Mouse (Mus musculus) forebrain, embryonic 10.5 days (tissue): ENCODE measurements around the gene Them4. TPM values are rescaled to one million over a fixed set of nuclear protein-coding genes. Genes with fewer than 3 reads are reported as not detected.

Experiments used
- DNase-seq: peaks from one replicate; pipeline ENCODE4 v3.0.0-alpha.2; 2017; ENCODE audit warnings: low spot score; ENCODE audit errors: extremely low spot score
- H3K27ac ChIP-seq: fragments of 300-500 bp; sonication (generic); 2 replicates; pipeline ENCODE4 v1.5.1; 2016; ENCODE audit warnings: mild to moderate bottlenecking
- H3K27me3 ChIP-seq: fragments of 300-500 bp; sonication (generic); 2 replicates; pipeline ENCODE4 v1.6.1; 2016; ENCODE audit warnings: mild to moderate bottlenecking; ENCODE audit not compliant: poor library complexity, severe bottlenecking
- H3K36me3 ChIP-seq: fragments of 300-500 bp; sonication (generic); replicated peaks from 2 replicates; pipeline ENCODE4 v1.6.1; 2016; ENCODE audit warnings: mild to moderate bottlenecking, moderate library complexity
- H3K4me1 ChIP-seq: fragments of 300-500 bp; sonication (generic); 2 replicates; pipeline ENCODE4 v1.6.1; 2016
- H3K4me3 ChIP-seq: fragments of 300-500 bp; sonication (generic); 2 replicates; pipeline ENCODE4 v1.5.1; 2016; ENCODE audit warnings: mild to moderate bottlenecking, moderate library complexity
- H3K9me3 ChIP-seq: fragments of 300-500 bp; sonication (generic); 2 replicates; pipeline ENCODE4 v1.6.1; 2016; ENCODE audit warnings: mild to moderate bottlenecking, moderate library complexity
- WGBS: fragments of 180-500 bp; shearing (Covaris S2); methylation state at CpG from one replicate; pipeline ENCODE4 v1.1.7; 2016; 5-methylcytosine and 5-hydroxymethylcytosine counted together
- polyA plus RNA-seq: library from polyadenylated mRNA; unstranded; fragments of >200 nt; fragmentation: Nextera tagmentation; extraction: Ambion mirVana; gene quantifications from 2 replicates; pipeline ENCODE4 v1.2.1, GENCODE M21; 2016

Gene Them4
- polyA plus RNA-seq, 1 experiment from 2014 or later = 8.1 TPM

- Histone ChIP-seq H3K4me1 (peaks cover 35% of the 10 kb centered on the region), H3K27me3 (peaks cover 56% of the 10 kb centered on the region), H3K4me3 (peak overlapping the region; percentile 12; the same call in 1 of the 2 replicates), H3K36me3 (no peaks in the 10 kb centered on the region), H3K27ac (peak overlapping the region; percentile 60), H3K9me3 (no peaks in the 10 kb centered on the region)
- 0% methylated on average over 3 of the region's 3 CpGs for WGBS
- no peak for DNase-seq
These were observed 62.1 kb downstream of the Them4 start for GRCm38 (mm10) chr3:94372038-94372437.

- Histone ChIP-seq H3K36me3 (no peaks in the 10 kb centered on the region), H3K4me1 (peaks cover 39% of the 10 kb centered on the region), H3K9me3 (no peaks in the 10 kb centered on the region), H3K27ac (peak within 1 kb of the TSS; percentile 60), H3K27me3 (peaks cover 62% of the 10 kb centered on the region), H3K4me3 (peak within 1 kb of the TSS; percentile 37)
- DNase-seq = no peak
- WGBS = 8% methylated on average over 5 of the region's 5 CpGs
These were observed 62.8 kb downstream of the Them4 start, which contains the start of gene Rorc for GRCm38 (mm10) chr3:94372641-94373040. Rorc (plus strand) TSS chr3:94372794.

- H3K4me1 ChIP-seq = peaks cover 39% of the 10 kb centered on the region
- H3K27ac ChIP-seq = peak overlapping the region; percentile 56
- H3K27me3 ChIP-seq = peaks cover 62% of the 10 kb centered on the region
- H3K9me3 ChIP-seq = no peaks in the 10 kb centered on the region
- 3% methylated on average over 10 of the region's 10 CpGs for WGBS
- H3K4me3 ChIP-seq = peak overlapping the region; percentile 37
- no peak for DNase-seq
- no peaks in the 10 kb centered on the region for H3K36me3 ChIP-seq
These were observed 63.2 kb downstream of the Them4 start for GRCm38 (mm10) chr3:94373090-94373489.

- Histone ChIP-seq H3K4me1 (peaks cover 39% of the 10 kb centered on the region), H3K36me3 (no peaks in the 10 kb centered on the region), H3K9me3 (no peaks in the 10 kb centered on the region), H3K27ac (peak overlapping the region; percentile 56), H3K4me3 (peak overlapping the region; percentile 37), H3K27me3 (peaks cover 62% of the 10 kb centered on the region)
- DNase-seq = no peak
- WGBS = 1% methylated on average over 5 of the region's 5 CpGs
These were observed 63.7 kb downstream of the Them4 start for GRCm38 (mm10) chr3:94373597-94374011.

GRCm38 (mm10) chr3:94374636-94375035 is 64.7 kb downstream of the Them4 start:
- Histone ChIP-seq H3K27ac (no peak overlapping the region), H3K27me3 (peaks cover 62% of the 10 kb centered on the region), H3K4me1 (peaks cover 39% of the 10 kb centered on the region), H3K36me3 (no peaks in the 10 kb centered on the region), H3K4me3 (no peak overlapping the region), H3K9me3 (no peaks in the 10 kb centered on the region)
- no peak for DNase-seq

GRCm38 (mm10) chr3:94375146-94375545 is 65.3 kb downstream of the Them4 start:
- DNase-seq = no peak
- H3K9me3 ChIP-seq = no peaks in the 10 kb centered on the region
- no peaks in the 10 kb centered on the region for H3K36me3 ChIP-seq
- H3K4me3 ChIP-seq = no peak overlapping the region
- H3K4me1 ChIP-seq = peaks cover 44% of the 10 kb centered on the region
- no peak overlapping the region for H3K27ac ChIP-seq
- peaks cover 62% of the 10 kb centered on the region for H3K27me3 ChIP-seq
- 69% methylated on average over 2 of the region's 2 CpGs for WGBS

- DNase-seq = no peak
- Histone ChIP-seq H3K36me3 (no peaks in the 10 kb centered on the region), H3K27ac (no peak overlapping the region), H3K4me1 (peaks cover 47% of the 10 kb centered on the region), H3K4me3 (no peak overlapping the region), H3K27me3 (peaks cover 62% of the 10 kb centered on the region), H3K9me3 (no peaks in the 10 kb centered on the region)
- WGBS = 52% methylated on average over 5 of the region's 5 CpGs
These were observed 66.0 kb downstream of the Them4 start for GRCm38 (mm10) chr3:94375861-94376260.

GRCm38 (mm10) chr3:94377028-94377923 is 67.4 kb downstream of the Them4 start:
- no peaks in the 10 kb centered on the region for H3K36me3 ChIP-seq
- no peaks in the 10 kb centered on the region for H3K9me3 ChIP-seq
- no peak for DNase-seq
- no peak overlapping the region for H3K4me3 ChIP-seq
- peaks cover 50% of the 10 kb centered on the region for H3K27me3 ChIP-seq
- no peak overlapping the region for H3K27ac ChIP-seq
- peaks cover 39% of the 10 kb centered on the region for H3K4me1 ChIP-seq
- 21% methylated on average over 13 of the region's 13 CpGs for WGBS

- Histone ChIP-seq H3K4me3 (no peak overlapping the region), H3K4me1 (peaks cover 15% of the 10 kb centered on the region), H3K27me3 (peaks cover 23% of the 10 kb centered on the region), H3K27ac (0 out of 2 replicates have a peak overlapping the region, but pooled peaks have one; percentile 15), H3K36me3 (no peaks in the 10 kb centered on the region), H3K9me3 (no peaks in the 10 kb centered on the region)
- 20% methylated on average over 9 of the region's 9 CpGs for WGBS
- no peak for DNase-seq
These were observed 70.1 kb downstream of the Them4 start for GRCm38 (mm10) chr3:94379831-94380510.

Other genes starting within 250 kb of the Them4 start
- gene Gm10697, start 237.4 kb upstream of the Them4 start, polyA plus RNA-seq = not detected in 2 replicates
- gene Gm10696, start 131.9 kb upstream of the Them4 start, polyA plus RNA-seq = not detected in 2 replicates
- gene Gm5286, start 113.4 kb upstream of the Them4 start, polyA plus RNA-seq = not detected in 2 replicates
- not detected in 2 replicates for gene Gm4778, start 46.1 kb upstream of the Them4 start, polyA plus RNA-seq
- not detected in 2 replicates for gene Them5, start 32.0 kb downstream of the Them4 start, polyA plus RNA-seq
- gene C2cd4d, start 52.3 kb downstream of the Them4 start, polyA plus RNA-seq = 0.11 and 0.40 TPM in 2 replicates
- 0.16 and 0.36 TPM in 2 replicates for gene Rorc, start 62.7 kb downstream of the Them4 start, polyA plus RNA-seq
- 0.15 and 0.21 TPM in 2 replicates for gene Lingo4, start 88.4 kb downstream of the Them4 start, polyA plus RNA-seq
- 37.6 and 38.1 TPM in 2 replicates for gene Tdrkh, start 103.2 kb downstream of the Them4 start, polyA plus RNA-seq
- 70.9 and 74.5 TPM in 2 replicates for gene Mrpl9, start 133.2 kb downstream of the Them4 start, polyA plus RNA-seq
- gene Oaz3, start 133.8 kb downstream of the Them4 start, polyA plus RNA-seq = 0.62 and 0.81 TPM in 2 replicates
- gene Celf3, start 168.2 kb downstream of the Them4 start, polyA plus RNA-seq = 34.7 and 46.8 TPM in 2 replicates
- gene Riiad1, start 170.3 kb downstream of the Them4 start, polyA plus RNA-seq = 6.0 and 6.9 TPM in 2 replicates